Mouse (Mus musculus) CH12.LX (cell line): ENCODE results near the gene Rasgrf2.
A peak's percentile ranks its signal among the peaks of the same experiment; 100 is the strongest.

ENCODE experiments used
- CTCF ChIP-seq, 2 experiments: IDR thresholded peaks in 1 of 2; conservative IDR thresholded peaks in 1 of 2; 2 replicates each; pipeline ENCODE4 v1.5.1; 2011 to 2012; ENCODE audit warnings: low read depth in 2 of 2, low read length in 2 of 2, improper control_type of control experiment in 1 of 2, inconsistent platforms in 1 of 2, mild to moderate bottlenecking in 1 of 2, moderate library complexity in 1 of 2
- ELF1 ChIP-seq: IDR thresholded peaks from 2 replicates; pipeline ENCODE4 v1.6.1; 2014; ENCODE audit warnings: low read depth, mild to moderate bottlenecking, inconsistent platforms, low read length, improper control_type of control experiment
- GABPA ChIP-seq: IDR thresholded peaks from 2 replicates; pipeline ENCODE4 v1.6.1; 2012; ENCODE audit warnings: low read depth, low read length, improper control_type of control experiment, inconsistent platforms; ENCODE audit not compliant: insufficient replicate concordance
- NELFE ChIP-seq: IDR thresholded peaks from 2 replicates; pipeline ENCODE4 v1.6.1; 2011; ENCODE audit warnings: low read depth, low read length, improper control_type of control experiment
- POLR2A ChIP-seq: IDR thresholded peaks from 2 replicates; pipeline ENCODE4 v1.6.1; 2011; ENCODE audit warnings: low read depth, mild to moderate bottlenecking, improper control_type of control experiment, low read length

DNA sequence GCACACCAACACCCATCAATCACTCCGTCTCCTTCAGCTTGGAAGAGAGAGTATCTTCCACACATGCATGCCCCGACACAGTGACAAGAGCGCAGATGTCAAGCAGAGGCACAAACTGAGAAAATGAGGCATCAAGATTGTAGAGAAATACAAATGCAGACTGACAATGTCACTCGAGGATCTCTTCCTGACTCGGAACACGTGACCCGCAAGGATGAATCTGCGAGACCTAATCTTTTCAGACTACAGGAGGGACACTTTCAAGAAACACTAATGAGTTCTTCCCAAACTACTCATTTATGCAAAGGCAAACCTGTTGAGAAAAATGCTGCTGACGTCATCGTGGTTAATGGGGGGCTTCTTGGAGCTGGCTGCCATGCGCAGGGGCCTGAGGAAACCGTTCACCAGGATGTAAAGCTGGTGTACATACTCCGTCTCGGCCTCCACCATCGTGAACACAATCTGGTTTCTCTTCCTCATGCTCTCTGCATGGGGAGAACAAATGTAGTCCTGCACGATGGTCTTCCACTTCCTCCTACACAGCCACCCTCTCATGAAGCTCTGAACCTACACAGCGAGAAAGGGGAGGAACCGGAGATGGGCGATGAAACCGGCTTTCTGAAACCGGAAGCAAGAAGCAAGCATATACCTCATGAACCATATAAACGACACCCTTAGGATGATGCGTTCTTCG, 100.9 kb downstream of the Rasgrf2 start:
- TF ChIP-seq NELFE (peak; percentile 45; the same call in 1 of the 2 replicates), GABPA (no peak), ELF1 (peak; percentile 73), CTCF (conservative IDR thresholded peaks at IDR 0.05 in 1 of 2, IDR thresholded peaks at IDR 0.05 in 1 of 2; ENCODE audit: low read depth in 2 of 2, low read length in 2 of 2) (no peak), POLR2A (peak; percentile 70)
